Mouse (Mus musculus) forebrain, embryonic 13.5 days (tissue): Measurements from ENCODE around the gene Ube2j1. TPM values are rescaled to one million over a fixed set of nuclear protein-coding genes. Genes with fewer than 3 reads are reported as not detected.
A peak's percentile ranks its signal among the peaks of the same experiment; 100 is the strongest.

Experiments used
- ATAC-seq: fragments of 200-750 bp; cut with Nextera tagmentation; 2 replicates; pipeline ENCODE4 v1.8.0; 2017
- H3K27ac ChIP-seq: fragments of 300-500 bp; sonication (generic); 2 replicates; pipeline ENCODE4 v1.5.1; 2015; ENCODE audit warnings: inconsistent platforms, mild to moderate bottlenecking, moderate library complexity
- H3K27me3 ChIP-seq: fragments of 300-500 bp; sonication (generic); 2 replicates; pipeline ENCODE4 v1.6.1; 2015; ENCODE audit warnings: mild to moderate bottlenecking, inconsistent platforms
- H3K36me3 ChIP-seq: fragments of 300-500 bp; sonication (generic); 2 replicates; pipeline ENCODE4 v1.6.1; 2015; ENCODE audit warnings: mild to moderate bottlenecking, inconsistent platforms; ENCODE audit not compliant: poor library complexity, severe bottlenecking
- H3K4me1 ChIP-seq: fragments of 300-500 bp; sonication (generic); 2 replicates; pipeline ENCODE4 v1.6.1; 2015; ENCODE audit warnings: inconsistent platforms
- H3K4me2 ChIP-seq: fragments of 300-500 bp; sonication (generic); 2 replicates; pipeline ENCODE4 v1.6.1; 2015; ENCODE audit warnings: inconsistent platforms, mild to moderate bottlenecking, moderate library complexity
- H3K4me3 ChIP-seq: fragments of 300-500 bp; sonication (generic); 2 replicates; pipeline ENCODE4 v1.5.1; 2015; ENCODE audit warnings: mild to moderate bottlenecking, inconsistent platforms
- H3K9ac ChIP-seq: fragments of 300-500 bp; sonication (generic); 2 replicates; pipeline ENCODE4 v1.6.1; 2015; ENCODE audit warnings: mild to moderate bottlenecking, inconsistent platforms
- H3K9me3 ChIP-seq: fragments of 300-500 bp; sonication (generic); replicated peaks from 2 replicates; pipeline ENCODE4 v1.6.1; 2016; ENCODE audit warnings: inconsistent platforms
- WGBS: fragments of 180-500 bp; shearing (Covaris S2); methylation state at CpG from one replicate; pipeline ENCODE4 v1.1.7; 2015; 5-methylcytosine and 5-hydroxymethylcytosine counted together
- polyA plus RNA-seq: library from polyadenylated mRNA; unstranded; fragments of >200 nt; fragmentation: Nextera tagmentation; extraction: Ambion mirVana; gene quantifications from 2 replicates; pipeline ENCODE4 v1.2.1, GENCODE M21; 2015

Gene Ube2j1
- 46.5 and 47.2 TPM in 2 replicates for polyA plus RNA-seq

DNA sequence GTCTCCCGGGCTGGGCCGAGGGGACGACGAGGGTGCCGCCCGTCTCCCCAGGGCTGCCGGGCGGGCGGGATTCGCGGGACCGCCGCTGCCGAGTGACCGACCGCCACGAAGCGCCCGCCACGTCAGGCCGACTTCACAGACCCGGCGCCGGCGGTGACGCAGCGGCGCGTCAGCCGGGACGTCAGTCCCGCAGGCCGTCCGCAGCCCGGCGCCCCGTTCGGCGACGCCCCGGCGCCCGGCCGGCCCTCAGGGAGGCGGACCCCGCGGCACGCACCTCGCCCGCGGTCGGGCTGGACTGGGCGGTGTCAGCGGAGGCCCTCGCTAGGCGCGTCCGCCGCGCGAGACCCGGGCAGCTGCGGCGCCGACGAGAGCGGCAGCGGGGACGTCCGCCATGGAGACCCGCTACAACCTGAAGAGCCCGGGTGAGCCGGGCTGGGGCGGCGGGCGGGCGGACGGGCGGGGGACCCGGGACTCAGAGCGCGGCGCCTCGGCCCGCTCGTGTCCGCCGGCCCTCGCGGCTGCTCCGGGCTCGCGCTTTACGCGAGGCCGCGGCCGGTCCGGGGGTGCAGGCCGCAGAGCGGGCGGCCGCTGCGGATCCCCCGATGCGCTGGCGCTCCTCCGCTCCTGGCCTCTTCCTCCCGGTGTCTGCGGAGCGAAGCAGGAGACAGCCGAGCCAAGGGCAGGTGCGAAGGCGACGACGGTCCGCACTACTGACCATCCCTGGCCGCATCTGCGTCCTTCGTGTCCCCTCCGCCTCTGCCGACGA is at the start of gene Ube2j1:
TSS of gene Ube2j1 (plus strand) at position 222 of the 766 bp plus-strand sequence.
- H3K27me3 ChIP-seq = no peaks in the 10 kb centered on the region
- H3K4me3 ChIP-seq = peak within 1 kb of the TSS; percentile 87
- peak within 1 kb of the TSS; percentile 97 for H3K9ac ChIP-seq
- H3K27ac ChIP-seq = peak within 1 kb of the TSS; percentile 97
- H3K4me1 ChIP-seq = peaks cover 34% of the 10 kb centered on the region
- ATAC-seq = peak; percentile 97
- H3K9me3 ChIP-seq = peaks cover 4% of the 10 kb centered on the region; the same call in 1 of the 2 replicates
- WGBS = under 1% methylated on average over 89 of the region's 123 CpGs
- peak within 1 kb of the TSS; percentile 64 for H3K4me2 ChIP-seq
- peaks cover 14% of the 10 kb centered on the region for H3K36me3 ChIP-seq

- H3K9me3 ChIP-seq = no peaks in the 10 kb centered on the region
- H3K4me3 ChIP-seq = peak overlapping the region; percentile 86; the same call in 1 of the 2 replicates
- 25% methylated on average over 5 of the region's 5 CpGs for WGBS
- H3K27me3 ChIP-seq = no peaks in the 10 kb centered on the region; the same call in 1 of the 2 replicates
- no peak for ATAC-seq
- peaks cover 32% of the 10 kb centered on the region for H3K4me1 ChIP-seq
- no peaks in the 10 kb centered on the region for H3K36me3 ChIP-seq
- H3K27ac ChIP-seq = no peak overlapping the region
- H3K9ac ChIP-seq = no peak overlapping the region
- peak overlapping the region; percentile 93 for H3K4me2 ChIP-seq
These were observed 49.6 kb upstream of the Ube2j1 start for GRCm38 (mm10) chr4:32981617-32982016.

- peak; percentile 59 for ATAC-seq
- peaks cover 32% of the 10 kb centered on the region for H3K4me1 ChIP-seq
These were observed 49.0 kb upstream of the Ube2j1 start for GRCm38 (mm10) chr4:32982041-32982715.

GRCm38 (mm10) chr4:32982716-32983175 is 48.5 kb upstream of the Ube2j1 start, which contains the start of gene Rragd:
Gene Rragd, plus strand, starts transcription at chr4:32983037.
- H3K27me3 ChIP-seq = no peaks in the 10 kb centered on the region; the same call in 1 of the 2 replicates
- H3K4me1 ChIP-seq = peaks cover 32% of the 10 kb centered on the region
- peak within 1 kb of the TSS; percentile 93 for H3K4me2 ChIP-seq
- no peaks in the 10 kb centered on the region for H3K36me3 ChIP-seq
- peak within 1 kb of the TSS; percentile 87 for H3K9ac ChIP-seq
- H3K9me3 ChIP-seq = no peaks in the 10 kb centered on the region
- ATAC-seq = peak; percentile 88
- H3K27ac ChIP-seq = peak within 1 kb of the TSS; percentile 88
- peak within 1 kb of the TSS; percentile 86 for H3K4me3 ChIP-seq
- under 1% methylated on average over 18 of the region's 18 CpGs for WGBS

More at GRCm38 (mm10) chr4:32982041-32982715, 49.0 kb upstream of the Ube2j1 start:
- peak overlapping the region; percentile 88; the same call in 1 of the 2 replicates for H3K27ac ChIP-seq
- H3K9ac ChIP-seq = peak overlapping the region; percentile 87
- H3K4me2 ChIP-seq = peak overlapping the region; percentile 93
- H3K9me3 ChIP-seq = no peaks in the 10 kb centered on the region
- H3K4me3 ChIP-seq = peak overlapping the region; percentile 86
- no peaks in the 10 kb centered on the region for H3K36me3 ChIP-seq
- no peaks in the 10 kb centered on the region; the same call in 1 of the 2 replicates for H3K27me3 ChIP-seq
- 2% methylated on average over 15 of the region's 15 CpGs for WGBS

GRCm38 (mm10) chr4:32983176-32984155 is 47.8 kb upstream of the Ube2j1 start:
- Histone ChIP-seq H3K4me3 (peak overlapping the region; percentile 86), H3K36me3 (no peaks in the 10 kb centered on the region), H3K4me1 (peaks cover 32% of the 10 kb centered on the region), H3K27ac (peak overlapping the region; percentile 88), H3K9ac (peak overlapping the region; percentile 87), H3K4me2 (peak overlapping the region; percentile 93), H3K9me3 (no peaks in the 10 kb centered on the region), H3K27me3 (no peaks in the 10 kb centered on the region; the same call in 1 of the 2 replicates)
- ATAC-seq = peak; percentile 64
- under 1% methylated on average over 69 of the region's 94 CpGs for WGBS

GRCm38 (mm10) chr4:32984242-32984641 is 47.0 kb upstream of the Ube2j1 start:
- no peaks in the 10 kb centered on the region for H3K36me3 ChIP-seq
- peaks cover 32% of the 10 kb centered on the region for H3K4me1 ChIP-seq
- H3K27ac ChIP-seq = peak overlapping the region; percentile 88
- no peaks in the 10 kb centered on the region for H3K9me3 ChIP-seq
- peak overlapping the region; percentile 93 for H3K4me2 ChIP-seq
- WGBS = under 1% methylated on average over 13 of the region's 13 CpGs
- H3K4me3 ChIP-seq = peak overlapping the region; percentile 86
- no peak for ATAC-seq
- no peaks in the 10 kb centered on the region; the same call in 1 of the 2 replicates for H3K27me3 ChIP-seq
- H3K9ac ChIP-seq = peak overlapping the region; percentile 87

- peak overlapping the region; percentile 93 for H3K4me2 ChIP-seq
- no peaks in the 10 kb centered on the region; the same call in 1 of the 2 replicates for H3K27me3 ChIP-seq
- ATAC-seq = no peak
- H3K9me3 ChIP-seq = no peaks in the 10 kb centered on the region
- peak overlapping the region; percentile 86 for H3K4me3 ChIP-seq
- 10% methylated on average over 13 of the region's 13 CpGs for WGBS
- H3K27ac ChIP-seq = peak overlapping the region; percentile 88
- H3K36me3 ChIP-seq = no peaks in the 10 kb centered on the region
- peaks cover 32% of the 10 kb centered on the region for H3K4me1 ChIP-seq
- H3K9ac ChIP-seq = peak overlapping the region; percentile 87
These were observed 46.2 kb upstream of the Ube2j1 start for GRCm38 (mm10) chr4:32984801-32985675.

- H3K9me3 ChIP-seq = no peaks in the 10 kb centered on the region
- H3K4me2 ChIP-seq = peak overlapping the region; percentile 93
These were observed 45.5 kb upstream of the Ube2j1 start for GRCm38 (mm10) chr4:32985684-32986083.

GRCm38 (mm10) chr4:32987006-32987405 is 44.2 kb upstream of the Ube2j1 start:
- 78% methylated on average over 3 of the region's 3 CpGs for WGBS
- H3K9ac ChIP-seq = no peak overlapping the region
- H3K4me2 ChIP-seq = no peak overlapping the region

More at GRCm38 (mm10) chr4:32985684-32986083, 45.5 kb upstream of the Ube2j1 start:
- no peak for ATAC-seq
- H3K27ac ChIP-seq = 0 out of 2 replicates have a peak overlapping the region, but pooled peaks have one; percentile 22
- WGBS = 4% methylated on average over 3 of the region's 3 CpGs
- H3K9ac ChIP-seq = no peak overlapping the region
- H3K27me3 ChIP-seq = no peaks in the 10 kb centered on the region; the same call in 1 of the 2 replicates
- H3K36me3 ChIP-seq = no peaks in the 10 kb centered on the region
- H3K4me1 ChIP-seq = peaks cover 32% of the 10 kb centered on the region
- peak overlapping the region; percentile 86; the same call in 1 of the 2 replicates for H3K4me3 ChIP-seq

GRCm38 (mm10) chr4:32989346-32989745 is 41.9 kb upstream of the Ube2j1 start:
- WGBS = 85% methylated on average over 2 of the region's 2 CpGs
- no peaks in the 10 kb centered on the region for H3K9me3 ChIP-seq

More at GRCm38 (mm10) chr4:32987006-32987405, 44.2 kb upstream of the Ube2j1 start:
- no peak for ATAC-seq
- peaks cover 29% of the 10 kb centered on the region for H3K4me1 ChIP-seq
- H3K27me3 ChIP-seq = no peaks in the 10 kb centered on the region
- no peaks in the 10 kb centered on the region for H3K36me3 ChIP-seq
- no peaks in the 10 kb centered on the region for H3K9me3 ChIP-seq
- H3K27ac ChIP-seq = no peak overlapping the region
- H3K4me3 ChIP-seq = no peak overlapping the region

More at GRCm38 (mm10) chr4:32989346-32989745, 41.9 kb upstream of the Ube2j1 start:
- 0 out of 2 replicates have a peak, but pooled peaks cover 2% of the 10 kb centered on the region for H3K36me3 ChIP-seq
- H3K4me2 ChIP-seq = no peak overlapping the region
- ATAC-seq = no peak
- no peak overlapping the region for H3K4me3 ChIP-seq
- peaks cover 20% of the 10 kb centered on the region for H3K4me1 ChIP-seq
- no peak overlapping the region for H3K27ac ChIP-seq
- no peaks in the 10 kb centered on the region for H3K27me3 ChIP-seq
- no peak overlapping the region for H3K9ac ChIP-seq
